Mouse (Mus musculus): Measurements from ENCODE around the gene Gtf3c4. TPM values are rescaled to one million over a fixed set of nuclear protein-coding genes. Genes with fewer than 3 reads are reported as not detected.

Gene Gtf3c4
- total RNA-seq, 2 experiments from 2014 or later, result 13.7 to 23.2 TPM

DNA sequence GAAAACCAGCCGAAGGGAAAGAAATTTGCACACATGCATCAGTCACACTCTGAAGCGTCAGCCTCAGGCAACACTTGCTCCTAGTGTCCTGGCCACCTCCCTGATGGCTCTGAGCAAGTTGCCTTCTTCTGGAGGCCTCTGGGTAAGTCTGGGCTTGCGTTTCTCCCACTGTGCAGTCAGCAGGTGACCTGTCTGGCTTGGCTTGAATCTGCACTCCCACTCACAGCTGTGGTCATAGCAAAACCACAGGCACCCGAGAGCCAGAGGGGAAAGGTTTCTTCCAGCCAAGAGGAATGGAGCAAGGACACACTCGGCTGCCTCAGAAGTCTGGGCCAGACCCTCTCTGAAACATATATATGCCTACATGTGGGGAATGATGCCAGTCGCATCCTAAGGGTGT lies 31.3 kb downstream of the Gtf3c4 start:
- no peak for ATAC-seq (replicated peaks; ENCODE audit: poor library complexity)

DNA sequence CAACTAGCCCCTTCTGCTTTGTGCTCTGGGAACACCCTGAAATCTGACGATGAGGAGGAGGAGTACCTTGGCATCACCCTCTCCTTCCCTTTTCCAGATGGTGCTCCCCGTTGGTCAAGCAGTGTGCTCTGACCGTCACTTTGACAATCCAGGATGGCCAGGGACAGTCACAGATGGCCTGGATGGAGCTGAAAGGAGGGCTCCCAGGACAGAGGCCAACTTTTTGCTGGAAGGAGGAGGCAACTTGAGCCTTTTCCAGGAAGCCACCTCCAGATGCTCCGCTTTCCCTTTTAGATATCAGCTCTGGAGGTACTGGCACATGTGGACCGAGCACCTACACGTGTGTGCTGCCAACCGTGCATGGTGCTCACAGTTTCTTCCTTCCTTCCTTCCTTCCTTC lies 36.8 kb downstream of the Gtf3c4 start:
- no peak for ATAC-seq (replicated peaks; ENCODE audit: poor library complexity)

DNA sequence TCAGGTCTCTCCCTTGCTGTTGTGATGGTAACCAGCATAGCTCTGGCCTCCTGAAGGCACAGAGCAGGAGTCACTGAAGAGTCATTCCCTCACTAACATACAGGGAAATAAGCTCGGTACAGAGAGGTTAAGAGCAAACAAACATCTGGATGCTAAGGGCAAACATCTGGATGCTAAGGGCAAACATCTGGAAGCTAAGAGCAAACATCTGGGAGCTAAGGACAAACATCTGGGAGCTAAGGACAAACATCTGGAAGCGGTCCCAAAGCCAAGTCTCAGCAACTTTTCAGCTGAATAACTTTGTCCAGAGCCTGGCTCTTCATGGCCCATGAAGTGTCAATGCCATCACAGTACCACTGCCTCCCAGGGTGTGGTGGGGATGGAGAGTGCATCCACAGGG lies 40.6 kb downstream of the Gtf3c4 start:
- ATAC-seq (replicated peaks; ENCODE audit: poor library complexity), result no peak

DNA sequence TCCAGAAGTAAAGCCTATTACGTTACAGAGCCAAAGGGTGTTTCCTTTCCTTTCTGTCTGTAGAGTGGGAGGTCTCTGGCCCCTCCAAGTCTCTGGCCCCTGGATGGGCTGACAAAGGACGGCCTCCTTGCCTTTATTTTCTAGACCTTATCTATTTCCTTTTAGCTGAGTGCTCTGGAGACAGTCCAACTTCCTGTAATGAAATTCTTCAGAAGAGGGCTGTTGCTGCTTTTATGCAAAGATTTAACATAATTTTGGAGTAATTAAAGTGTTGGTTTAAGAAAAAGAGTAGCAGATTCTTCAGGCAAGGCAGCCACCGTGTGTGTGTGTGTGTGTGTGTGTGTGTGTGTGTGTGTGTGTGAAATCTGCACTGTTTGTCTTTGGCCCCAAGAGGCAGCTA lies 41.8 kb downstream of the Gtf3c4 start:
- ATAC-seq (replicated peaks; ENCODE audit: poor library complexity), result no peak

DNA sequence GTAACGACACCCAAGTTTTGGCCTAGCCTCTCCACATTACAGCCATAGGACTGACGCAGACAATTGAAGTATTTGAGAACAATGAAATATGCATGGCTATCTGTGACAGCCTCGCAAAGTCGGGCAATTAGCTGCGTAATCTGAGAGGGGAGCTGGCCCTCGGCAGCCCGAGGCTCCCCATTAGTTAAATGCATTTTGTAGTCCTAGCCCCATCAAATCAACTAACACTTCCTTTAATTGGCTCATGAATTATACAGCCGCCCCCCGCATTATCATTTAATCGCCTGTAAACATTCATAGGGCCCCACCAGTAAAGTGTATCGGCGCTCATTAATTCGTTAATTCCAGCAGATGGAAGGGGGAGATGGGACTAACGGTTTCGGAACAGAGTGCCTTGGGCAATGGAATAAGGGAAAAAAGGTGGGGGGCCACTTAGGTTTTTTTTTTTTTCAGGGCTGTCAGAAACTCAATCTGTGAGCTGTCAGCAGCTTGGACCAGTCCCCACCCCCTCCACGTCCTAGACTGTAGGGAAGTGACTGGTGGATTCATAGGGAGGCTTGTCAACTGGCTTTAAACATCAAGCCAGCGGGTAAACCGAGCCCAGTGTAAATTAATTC lies 42.6 kb downstream of the Gtf3c4 start:
- no peak for ATAC-seq (replicated peaks; ENCODE audit: poor library complexity)

DNA sequence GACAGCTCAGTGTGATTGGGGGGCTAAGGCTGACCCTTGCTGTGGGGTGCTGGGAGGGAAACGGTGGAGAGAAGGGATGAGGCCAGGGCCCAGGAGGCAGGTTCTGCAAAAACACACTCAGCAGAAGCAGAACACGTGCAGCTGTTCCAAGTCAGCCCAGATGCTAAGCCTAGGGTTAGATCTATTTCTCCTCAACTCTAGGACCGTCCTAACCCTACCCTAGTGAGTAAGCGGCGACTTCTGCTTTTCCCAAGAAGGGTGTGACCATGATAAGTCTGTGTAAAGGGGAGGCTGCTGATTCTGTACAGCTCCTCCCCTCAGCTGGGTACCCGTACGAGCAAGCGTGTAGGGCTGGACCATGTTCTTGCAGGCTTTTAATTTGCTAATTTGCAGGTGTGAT lies 43.9 kb downstream of the Gtf3c4 start:
- ATAC-seq (replicated peaks; ENCODE audit: poor library complexity), result peak; percentile 86

DNA sequence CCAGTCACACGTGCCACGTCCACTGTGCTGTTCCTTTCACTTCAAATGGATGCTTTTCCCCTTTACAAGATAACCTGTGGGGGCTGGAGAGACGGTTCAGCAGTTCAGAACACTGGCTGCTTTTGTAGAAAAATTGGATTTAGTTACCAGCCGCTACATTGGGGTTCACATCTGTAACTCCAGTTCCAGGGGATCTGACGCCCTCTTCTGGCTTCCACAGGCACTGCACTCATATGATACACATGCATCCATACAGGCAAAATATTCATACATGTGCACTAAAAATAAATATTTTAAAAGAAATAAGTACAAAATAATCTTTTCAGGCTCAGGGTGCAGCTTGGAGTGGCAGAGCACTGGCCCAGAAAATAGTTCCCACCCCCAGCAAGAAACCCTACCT lies 45.5 kb downstream of the Gtf3c4 start:
- ATAC-seq (replicated peaks; ENCODE audit: poor library complexity), result no peak

DNA sequence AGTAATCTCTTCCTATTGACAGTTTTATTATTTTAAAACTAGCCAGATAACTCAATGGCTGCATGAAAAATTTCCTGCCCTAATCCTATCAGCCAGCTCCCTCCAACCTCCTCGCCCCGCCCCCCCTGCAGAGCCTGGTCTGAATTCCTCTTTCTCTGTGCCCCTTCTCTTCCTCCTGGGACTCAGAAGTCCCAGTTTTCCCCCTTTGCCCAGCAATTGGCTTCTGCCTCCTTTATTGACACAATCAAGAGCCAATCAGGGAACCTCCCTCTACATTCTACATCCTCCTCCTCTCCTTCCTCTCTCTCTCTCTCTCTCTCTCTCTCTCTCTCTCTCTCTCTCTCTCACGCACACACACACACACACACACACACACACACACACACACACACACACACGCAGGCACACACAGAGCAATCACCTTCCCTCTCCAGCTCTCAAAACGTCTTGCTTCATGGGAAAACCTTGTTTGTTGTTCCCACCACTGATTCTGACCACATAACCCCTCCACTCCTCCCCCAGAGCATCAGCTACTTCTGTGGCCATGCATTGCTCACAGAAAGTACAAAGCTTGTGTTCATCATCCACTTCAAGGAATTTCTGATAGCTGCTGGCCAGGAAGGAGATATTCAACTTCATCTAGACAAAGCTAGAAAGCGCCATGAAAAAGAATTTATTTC lies 47.1 kb downstream of the Gtf3c4 start:
- ATAC-seq (replicated peaks; ENCODE audit: poor library complexity), result no peak

DNA sequence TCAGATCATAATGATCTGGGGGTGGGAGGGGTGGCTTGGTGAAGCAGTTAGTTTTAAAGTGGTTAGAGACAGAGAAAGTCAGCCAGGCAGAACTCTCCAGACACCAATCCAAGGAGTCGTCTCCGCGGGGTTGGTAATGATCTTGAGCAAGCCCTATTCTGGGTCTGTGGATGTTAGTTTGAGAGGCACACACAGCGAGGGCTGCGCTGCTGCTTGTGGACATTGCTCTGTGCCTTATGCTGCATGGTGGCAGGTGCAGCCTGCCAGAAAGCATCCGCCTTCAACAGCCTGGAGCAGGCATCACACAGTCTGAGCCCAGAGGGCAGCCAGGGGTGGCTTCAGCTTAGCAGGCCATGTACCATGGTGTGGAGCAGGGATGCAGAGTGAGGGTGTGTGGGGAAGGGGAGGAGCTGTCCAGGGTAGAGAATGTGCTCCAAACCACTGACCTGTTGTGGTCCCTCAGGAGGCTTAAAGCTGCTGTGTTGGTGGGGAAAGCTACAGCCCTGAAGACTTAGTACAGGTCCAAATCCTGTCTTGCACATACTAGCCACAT lies 53.0 kb downstream of the Gtf3c4 start:
- ATAC-seq (replicated peaks; ENCODE audit: poor library complexity), result no peak

DNA sequence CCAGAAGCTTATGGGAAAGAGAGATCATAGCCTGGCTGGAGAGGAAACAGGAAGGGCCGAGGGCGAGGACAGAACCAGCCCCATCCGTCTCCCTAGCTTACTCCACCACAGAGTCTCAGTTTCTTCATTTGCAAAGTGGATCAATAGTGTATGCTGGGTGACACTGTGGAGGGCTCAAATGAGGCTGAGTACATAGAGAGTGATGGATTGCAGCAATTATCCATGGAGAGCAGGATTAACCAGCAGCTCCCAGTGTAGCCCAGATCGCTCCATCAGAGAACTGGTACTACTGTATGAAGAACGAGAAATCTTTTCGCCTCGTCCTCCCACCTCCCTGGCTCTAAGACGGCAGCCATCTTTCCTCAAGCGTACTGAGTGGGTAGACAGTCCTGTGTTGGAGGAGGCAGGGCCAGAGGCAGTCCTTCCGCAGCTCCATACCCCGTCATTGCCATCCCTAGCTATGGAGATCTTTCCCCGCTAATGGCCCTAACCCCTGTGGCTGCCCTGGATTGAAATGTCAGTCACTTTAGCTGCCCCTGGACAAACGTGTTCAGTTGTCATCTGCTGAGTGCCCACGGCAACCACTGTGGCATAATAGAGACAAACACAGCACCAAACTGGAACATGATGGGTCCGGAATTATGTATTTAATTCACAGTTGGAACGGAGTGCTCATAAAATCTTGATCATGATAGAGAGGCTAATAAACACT lies 53.6 kb downstream of the Gtf3c4 start:
- no peak for ATAC-seq (replicated peaks; ENCODE audit: poor library complexity)

DNA sequence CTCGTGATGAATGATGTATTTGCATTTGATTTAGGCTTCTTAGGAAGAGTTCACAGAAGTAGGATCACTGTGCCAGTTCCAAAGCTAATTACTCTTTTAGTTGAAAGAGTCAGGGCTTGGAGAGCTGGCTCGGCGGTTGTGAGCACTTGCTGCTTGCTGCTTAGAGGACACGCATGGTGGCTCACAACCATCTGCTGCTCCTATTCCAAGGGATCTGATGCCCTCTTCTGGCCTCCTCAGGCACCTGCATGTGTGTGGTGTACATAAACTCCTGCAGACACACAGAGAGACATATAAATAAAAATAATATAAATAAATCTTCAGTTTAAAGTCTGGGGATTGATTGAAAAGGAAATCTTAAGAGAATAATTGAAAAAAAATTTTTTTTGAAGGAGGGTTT lies 58.9 kb downstream of the Gtf3c4 start:
- ATAC-seq (replicated peaks; ENCODE audit: poor library complexity), result no peak

DNA sequence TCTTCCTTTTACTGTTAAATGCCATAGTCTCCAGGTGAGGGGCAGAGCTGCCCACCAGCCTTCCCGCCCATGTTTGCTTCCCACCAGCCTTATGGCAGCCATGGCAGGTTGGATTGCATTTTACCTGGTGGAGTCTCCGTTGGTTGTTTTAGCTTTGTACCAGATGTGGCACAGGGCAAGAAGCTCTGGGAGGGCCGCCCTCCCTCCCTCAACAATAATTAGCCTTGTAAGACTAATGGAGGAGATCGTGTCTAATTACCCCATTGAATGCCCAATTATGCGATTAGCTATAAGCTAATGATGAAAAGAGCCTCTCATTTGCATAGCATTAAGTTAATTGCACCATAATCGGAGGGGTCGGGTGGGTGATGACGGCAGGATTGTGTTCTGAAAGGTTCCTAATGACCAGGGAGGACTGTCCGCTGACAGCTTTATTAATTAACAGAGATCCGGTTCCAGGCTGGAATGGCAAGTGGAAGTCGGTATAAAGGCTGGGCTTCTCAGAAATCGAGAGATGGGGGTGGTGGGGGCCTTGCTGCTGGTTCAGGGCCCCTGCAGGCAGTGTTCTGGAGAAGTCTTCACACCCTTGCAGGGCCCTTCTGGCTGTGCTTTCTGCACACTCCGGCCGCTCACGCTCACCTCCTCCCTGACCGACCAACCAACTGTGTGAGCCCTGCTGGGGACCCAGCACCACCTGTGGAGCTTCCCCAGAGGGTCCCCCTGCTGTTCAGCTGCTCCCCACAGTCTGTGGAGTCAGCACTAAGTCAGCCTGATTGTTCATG lies 60.0 kb downstream of the Gtf3c4 start:
- ATAC-seq (replicated peaks; ENCODE audit: poor library complexity), result no peak

DNA sequence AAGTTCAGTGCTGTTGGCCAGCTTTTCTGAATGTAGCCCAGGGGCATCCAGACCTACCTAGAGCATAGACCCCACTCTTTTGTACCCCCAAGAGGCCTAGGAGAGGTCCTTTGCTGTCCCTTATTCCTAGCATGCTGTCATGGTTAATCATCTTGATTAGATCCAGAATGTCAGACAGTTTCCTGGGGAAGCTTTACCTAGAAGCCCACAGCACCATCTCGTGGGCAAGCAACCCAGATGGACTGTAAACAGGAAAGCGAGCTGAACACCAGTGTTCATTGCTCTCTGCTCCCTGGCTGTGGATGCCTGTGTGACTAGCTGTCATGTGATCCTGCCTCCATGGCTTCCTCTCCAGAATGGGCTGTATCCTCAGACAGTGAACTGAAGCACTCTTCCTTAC lies 63.4 kb downstream of the Gtf3c4 start:
- ATAC-seq (replicated peaks; ENCODE audit: poor library complexity), result no peak

DNA sequence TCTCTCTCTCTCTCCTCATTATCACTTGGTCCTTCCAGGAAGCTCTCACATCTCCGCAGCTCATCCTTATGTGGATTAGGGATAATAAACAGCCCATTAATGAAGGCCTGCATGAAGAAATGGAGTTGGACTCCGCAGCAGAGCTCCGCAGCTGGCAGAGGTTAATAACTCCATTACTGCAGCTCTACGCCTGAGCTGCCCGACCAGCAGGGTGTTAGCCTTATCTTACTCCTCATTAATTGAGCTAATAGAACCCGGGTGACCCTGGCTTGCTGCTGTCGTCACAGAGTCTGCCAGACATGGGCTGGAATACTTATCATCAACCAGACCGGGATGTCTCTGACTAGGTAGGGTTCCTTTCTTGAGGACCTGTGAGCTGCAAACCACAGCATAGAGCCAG lies 66.1 kb downstream of the Gtf3c4 start:
- ATAC-seq (replicated peaks; ENCODE audit: poor library complexity), result no peak

Other genes starting within 250 kb of the Gtf3c4 start
- 15.6 and 28.3 TPM in 2 replicates for gene Gfi1b, start 218.4 kb downstream of the Gtf3c4 start, total RNA-seq (2015)
- 10.3 and 13.1 TPM in 2 replicates for gene Gfi1b, start 218.4 kb downstream of the Gtf3c4 start, total RNA-seq (2017)
- gene Tsc1, start 199.1 kb downstream of the Gtf3c4 start, total RNA-seq (2015), result 9.4 and 10.3 TPM in 2 replicates
- 7.1 and 12.1 TPM in 2 replicates for gene Tsc1, start 199.1 kb downstream of the Gtf3c4 start, total RNA-seq (2017)
- 0.66 and 5.7 TPM in 2 replicates for gene Spaca9, start 140.6 kb downstream of the Gtf3c4 start, total RNA-seq (2015)
- 2.4 and 8.4 TPM in 2 replicates for gene Spaca9, start 140.6 kb downstream of the Gtf3c4 start, total RNA-seq (2017)
- gene Ak8, start 140.2 kb downstream of the Gtf3c4 start, total RNA-seq (2015), result 0.30 and 0.93 TPM in 2 replicates
- gene Ak8, start 140.2 kb downstream of the Gtf3c4 start, total RNA-seq (2017), result 0.24 and 0.33 TPM in 2 replicates
- 9.7 and 10.6 TPM in 2 replicates for gene Ddx31, start within 50 bp of the Gtf3c4 start, total RNA-seq (2015)
- 15.2 and 17.0 TPM in 2 replicates for gene Ddx31, start within 50 bp of the Gtf3c4 start, total RNA-seq (2017)
- gene Barhl1, start 76.3 kb upstream of the Gtf3c4 start, total RNA-seq (2015), result not detected in 2 replicates
- 0.24 TPM in 1 of 2 replicates, not detected in the other for gene Barhl1, start 76.3 kb upstream of the Gtf3c4 start, total RNA-seq (2017)
- 0.17 TPM in 1 of 2 replicates, not detected in the other for gene Cfap77, start 214.7 kb upstream of the Gtf3c4 start, total RNA-seq (2015)
- gene Cfap77, start 214.7 kb upstream of the Gtf3c4 start, total RNA-seq (2017), result not detected in 2 replicates
- gene Ttf1, start 219.9 kb upstream of the Gtf3c4 start, total RNA-seq (2015), result 13.0 and 14.9 TPM in 2 replicates
- gene Ttf1, start 219.9 kb upstream of the Gtf3c4 start, total RNA-seq (2017), result 17.8 and 18.9 TPM in 2 replicates